In genomic region chr8:84703466-84704249, GRCm38 (mm10) we compare ENCODE assay signal across 1 mouse cellular context.
TF ChIP-seq lines count a peak whose summit lies in the region.

No protein-coding gene starts in this region.

TF ChIP-seq in MEL, 35 proteins besides CTCF, POLR2A, EP300 and RAD21 (continued from another document):
- no peak for TF ChIP-seq UBTF (IDR thresholded peaks at IDR 0.05; ENCODE audit: borderline replicate concordance, insufficient read depth, low read depth, low read length)
- TF ChIP-seq GABPA (IDR thresholded peaks at IDR 0.05; ENCODE audit: low read depth, low read length) = no peak
- TF ChIP-seq ZKSCAN1 (IDR thresholded peaks at IDR 0.05; ENCODE audit: low read depth, low read length) = no peak
- no peak for TF ChIP-seq KAT2A (conservative IDR thresholded peaks at IDR 0.05; ENCODE audit: low read depth, low read length)
- no peak for TF ChIP-seq USF2 (IDR thresholded peaks at IDR 0.05; ENCODE audit: borderline replicate concordance in 1 of 2, insufficient read depth in 1 of 2, low read depth in 1 of 2, low read length in 2 of 2)
- peak; percentile 42 for TF ChIP-seq TCF12 (IDR thresholded peaks at IDR 0.05; ENCODE audit: low read depth, low read length)
- peak; percentile 30; the same call in 1 of the 2 replicates for TF ChIP-seq SMC3 (IDR thresholded peaks at IDR 0.05; ENCODE audit: low read depth, low read length)
- TF ChIP-seq GATA1 (IDR thresholded peaks at IDR 0.05; ENCODE audit: low read depth, low read length) = peak; percentile 78
- TF ChIP-seq NRF1 (IDR thresholded peaks at IDR 0.05; ENCODE audit: insufficient read depth, low read depth, low read length, poor library complexity, severe bottlenecking) = no peak
- TF ChIP-seq MYB (IDR thresholded peaks at IDR 0.05; ENCODE audit: low read depth, low read length) = no peak
- no peak for TF ChIP-seq ZNF384 (IDR thresholded peaks at IDR 0.05; ENCODE audit: low read depth, low read length)
- TF ChIP-seq CHD2 (IDR thresholded peaks at IDR 0.05; ENCODE audit: low read length) = no peak
- TF ChIP-seq MAZ (IDR thresholded peaks at IDR 0.05; ENCODE audit: low read depth, low read length) = no peak
- TF ChIP-seq RCOR1 (IDR thresholded peaks at IDR 0.05; ENCODE audit: low read depth, low read length) = peak; percentile 67
- TF ChIP-seq ZC3H11A (IDR thresholded peaks at IDR 0.05; ENCODE audit: low read depth, low read length) = no peak
- TF ChIP-seq ETS1 (IDR thresholded peaks at IDR 0.05; ENCODE audit: low read depth, low read length) = peak; percentile 64
- TF ChIP-seq ELF1 (IDR thresholded peaks at IDR 0.05; ENCODE audit: low read depth, low read length) = no peak
- peak; percentile 39; the same call in 1 of the 2 replicates for TF ChIP-seq USF1 (IDR thresholded peaks at IDR 0.05; ENCODE audit: low read depth, low read length)
- peak; percentile 58 for TF ChIP-seq CHD1 (IDR thresholded peaks at IDR 0.05; ENCODE audit: low read depth, low read length)
- TF ChIP-seq JUND (IDR thresholded peaks at IDR 0.05; ENCODE audit: low read depth, low read length) = no peak
- peak; percentile 39 for TF ChIP-seq NELFE (IDR thresholded peaks at IDR 0.05; ENCODE audit: low read depth, low read length)
- no peak; the same call in 1 of the 2 replicates for TF ChIP-seq MAFK (IDR thresholded peaks at IDR 0.05; ENCODE audit: borderline replicate concordance, low read depth, low read length)
- no peak for TF ChIP-seq MEF2A (IDR thresholded peaks at IDR 0.05; ENCODE audit: extremely low read depth, insufficient replicate concordance, low read depth, low read length, poor library complexity, severe bottlenecking)
- TF ChIP-seq MYC (IDR thresholded peaks at IDR 0.05; ENCODE audit: low read depth, low read length) = 0 out of 2 replicates have a peak, but pooled peaks have one; percentile 68
- TF ChIP-seq MXI1 (IDR thresholded peaks at IDR 0.05; ENCODE audit: low read depth, low read length) = peak; percentile 87
- TF ChIP-seq POLR2AphosphoS5 (IDR thresholded peaks at IDR 0.05; ENCODE audit: borderline replicate concordance, low read depth, low read length) = no peak; the same call in 1 of the 2 replicates
- TF ChIP-seq POLR2AphosphoS2 (IDR thresholded peaks at IDR 0.05; ENCODE audit: low read length) = peak; percentile 72; the same call in 1 of the 2 replicates
- no peak for TF ChIP-seq HCFC1 (IDR thresholded peaks at IDR 0.05; ENCODE audit: low read depth, low read length)
- peak; percentile 52 for TF ChIP-seq MAX (IDR thresholded peaks at IDR 0.05; ENCODE audit: low read length)
- peak; percentile 58; the same call in 1 of the 2 replicates for TF ChIP-seq BHLHE40 (IDR thresholded peaks at IDR 0.05; ENCODE audit: borderline replicate concordance, low read depth, low read length)
- no peak; the same call in 1 of the 2 replicates for TF ChIP-seq ZMIZ1 (IDR thresholded peaks at IDR 0.05; ENCODE audit: low read depth, low read length)
TF ChIP-seq in MEL: peak in this region for 14.
